Mouse (Mus musculus) lung, embryonic 16.5 days (tissue): ENCODE data around the gene Tecpr1. TPM values are rescaled to one million over a fixed set of nuclear protein-coding genes. Genes with fewer than 3 reads are reported as not detected.

Experiments used
- ATAC-seq: fragments of 200-750 bp; cut with Nextera tagmentation; 2 replicates; pipeline ENCODE4 v1.8.0; 2017; ENCODE audit warnings: low read depth, mild to moderate bottlenecking, moderate library complexity
- H3K27ac ChIP-seq: fragments of 300-500 bp; sonication (generic); 2 replicates; pipeline ENCODE4 v1.5.1; 2014; ENCODE audit warnings: mild to moderate bottlenecking, control low read depth, low read length
- H3K27me3 ChIP-seq: fragments of 300-500 bp; sonication (generic); 2 replicates; pipeline ENCODE4 v1.6.1; 2014; ENCODE audit warnings: low read depth, low read length, mixed read lengths; ENCODE audit not compliant: control insufficient read depth, insufficient read depth
- H3K36me3 ChIP-seq: fragments of 300-500 bp; sonication (generic); 2 replicates; pipeline ENCODE4 v1.6.1; 2014; ENCODE audit warnings: low read length; ENCODE audit not compliant: control insufficient read depth, insufficient read depth
- H3K4me1 ChIP-seq: fragments of 300-500 bp; sonication (generic); replicated peaks from 2 replicates; pipeline ENCODE4 v1.6.1; 2014; ENCODE audit warnings: low read length, mixed read lengths; ENCODE audit not compliant: control insufficient read depth, insufficient read depth
- H3K4me2 ChIP-seq: fragments of 300-500 bp; sonication (generic); 2 replicates; pipeline ENCODE4 v1.6.1; 2014; ENCODE audit warnings: low read depth, low read length, control low read depth
- H3K4me3 ChIP-seq: fragments of 300-500 bp; sonication (generic); 2 replicates; pipeline ENCODE4 v1.5.1; 2014; ENCODE audit warnings: mild to moderate bottlenecking, low read length, control low read depth
- H3K9ac ChIP-seq: fragments of 300-500 bp; sonication (generic); 2 replicates; pipeline ENCODE4 v1.6.1; 2014; ENCODE audit warnings: low read length, control low read depth
- H3K9me3 ChIP-seq: fragments of 300-500 bp; sonication (generic); 2 replicates; pipeline ENCODE4 v1.6.1; 2016; ENCODE audit warnings: low read length; ENCODE audit not compliant: control insufficient read depth
- WGBS: fragments of 180-500 bp; shearing (Covaris S2); extraction: QIAGEN DNeasy Blood & Tissue Kit; methylation state at CpG from one replicate; pipeline ENCODE4 v1.1.7; 2014; 5-methylcytosine and 5-hydroxymethylcytosine counted together
- polyA plus RNA-seq: library from polyadenylated mRNA; unstranded; fragments of >200 nt; fragmentation: Nextera tagmentation; extraction: Ambion mirVana; gene quantifications from 2 replicates; pipeline ENCODE4 v1.2.1, GENCODE M21; 2015

Gene Tecpr1
- 28.4 and 31.7 TPM in 2 replicates for polyA plus RNA-seq

- WGBS, result 0% methylated on average over 37 of the region's 37 CpGs
- ATAC-seq, result peak; percentile 98
- Histone ChIP-seq H3K9ac (peak within 1 kb of the TSS; percentile 84), H3K36me3 (no peaks in the 10 kb centered on the region), H3K4me3 (peak within 1 kb of the TSS; percentile 89), H3K4me1 (peaks cover 11% of the 10 kb centered on the region), H3K27me3 (no peaks in the 10 kb centered on the region), H3K27ac (peak within 1 kb of the TSS; percentile 84), H3K4me2 (peak within 1 kb of the TSS; percentile 84), H3K9me3 (no peaks in the 10 kb centered on the region)
Observed at GRCm38 (mm10) chr5:144223503-144223862, at the start of gene Tecpr1. Gene Tecpr1 (minus strand): TSS chr5:144223615.

- no peaks in the 10 kb centered on the region for H3K27me3 ChIP-seq
- no peak overlapping the region for H3K9ac ChIP-seq
- no peak overlapping the region for H3K4me3 ChIP-seq
- H3K27ac ChIP-seq, result peak overlapping the region; percentile 28; the same call in 1 of the 2 replicates
- H3K36me3 ChIP-seq, result peaks cover 2% of the 10 kb centered on the region; the same call in 1 of the 2 replicates
- no peaks in the 10 kb centered on the region for H3K9me3 ChIP-seq
- WGBS, result 16% methylated on average over 5 of the region's 5 CpGs
- peaks cover 13% of the 10 kb centered on the region for H3K4me1 ChIP-seq
- H3K4me2 ChIP-seq, result no peak overlapping the region
- 0 out of 2 replicates have a peak, but pooled peaks have one; percentile 18 for ATAC-seq
Observed at GRCm38 (mm10) chr5:144271772-144272171, 48.4 kb upstream of the Tecpr1 start.

GRCm38 (mm10) chr5:144271118-144271517 is 47.7 kb upstream of the Tecpr1 start:
- no peak overlapping the region for H3K27ac ChIP-seq
- WGBS, result 67% methylated on average over 3 of the region's 3 CpGs
- no peak overlapping the region for H3K9ac ChIP-seq

GRCm38 (mm10) chr5:144270420-144270819 is 47.0 kb upstream of the Tecpr1 start:
- Histone ChIP-seq H3K4me1 (peaks cover 13% of the 10 kb centered on the region), H3K9ac (no peak overlapping the region), H3K4me3 (no peak overlapping the region), H3K27ac (no peak overlapping the region), H3K4me2 (no peak overlapping the region), H3K9me3 (no peaks in the 10 kb centered on the region), H3K27me3 (no peaks in the 10 kb centered on the region), H3K36me3 (peaks cover 5% of the 10 kb centered on the region)
- no peak for ATAC-seq
- 86% methylated on average over 8 of the region's 8 CpGs for WGBS

More at GRCm38 (mm10) chr5:144271118-144271517, 47.7 kb upstream of the Tecpr1 start:
- ATAC-seq, result no peak
- peaks cover 13% of the 10 kb centered on the region for H3K4me1 ChIP-seq
- no peak overlapping the region for H3K4me3 ChIP-seq
- H3K9me3 ChIP-seq, result no peaks in the 10 kb centered on the region
- H3K36me3 ChIP-seq, result peaks cover 3% of the 10 kb centered on the region
- no peak overlapping the region for H3K4me2 ChIP-seq
- no peaks in the 10 kb centered on the region for H3K27me3 ChIP-seq

- no peak for ATAC-seq
- Histone ChIP-seq H3K9ac (no peak overlapping the region), H3K4me1 (peaks cover 12% of the 10 kb centered on the region), H3K27me3 (no peaks in the 10 kb centered on the region), H3K27ac (no peak overlapping the region), H3K4me3 (no peak overlapping the region), H3K4me2 (no peak overlapping the region), H3K9me3 (no peaks in the 10 kb centered on the region), H3K36me3 (peaks cover 8% of the 10 kb centered on the region)
- 84% methylated on average over 7 of the region's 7 CpGs for whole genome bisulfite sequencing
Observed at GRCm38 (mm10) chr5:144269926-144270325, 46.5 kb upstream of the Tecpr1 start.

- peak; percentile 34; the same call in 1 of the 2 replicates for ATAC-seq
- no peak overlapping the region for H3K9ac ChIP-seq
- no peaks in the 10 kb centered on the region for H3K9me3 ChIP-seq
- peak overlapping the region; percentile 47; the same call in 1 of the 2 replicates for H3K27ac ChIP-seq
- peaks cover 16% of the 10 kb centered on the region for H3K36me3 ChIP-seq
- H3K4me1 ChIP-seq, result peaks cover 12% of the 10 kb centered on the region
- WGBS, result 47% methylated on average over 8 of the region's 8 CpGs
- H3K4me3 ChIP-seq, result no peak overlapping the region
- H3K27me3 ChIP-seq, result no peaks in the 10 kb centered on the region
- H3K4me2 ChIP-seq, result no peak overlapping the region
Observed at GRCm38 (mm10) chr5:144267535-144268241, 44.3 kb upstream of the Tecpr1 start.

- H3K4me3 ChIP-seq, result no peak overlapping the region
- H3K27me3 ChIP-seq, result no peaks in the 10 kb centered on the region
- H3K4me1 ChIP-seq, result peaks cover 44% of the 10 kb centered on the region
- WGBS, result 64% methylated on average over 13 of the region's 13 CpGs
- H3K9ac ChIP-seq, result no peak overlapping the region
- H3K36me3 ChIP-seq, result peaks cover 20% of the 10 kb centered on the region
- no peak overlapping the region for H3K4me2 ChIP-seq
- ATAC-seq, result 0 out of 2 replicates have a peak, but pooled peaks have one; percentile 3
- no peaks in the 10 kb centered on the region for H3K9me3 ChIP-seq
- peak overlapping the region; percentile 28 for H3K27ac ChIP-seq
Observed at GRCm38 (mm10) chr5:144263496-144263895, 40.1 kb upstream of the Tecpr1 start.

GRCm38 (mm10) chr5:144263082-144263481 is 39.7 kb upstream of the Tecpr1 start:
- WGBS, result 46% methylated on average over 9 of the region's 9 CpGs
- H3K4me3 ChIP-seq, result no peak overlapping the region
- no peak overlapping the region for H3K4me2 ChIP-seq
- H3K27ac ChIP-seq, result peak overlapping the region; percentile 28
- no peaks in the 10 kb centered on the region for H3K9me3 ChIP-seq
- no peak overlapping the region for H3K9ac ChIP-seq
- ATAC-seq, result peak; percentile 57
- peaks cover 20% of the 10 kb centered on the region for H3K36me3 ChIP-seq
- H3K4me1 ChIP-seq, result peaks cover 49% of the 10 kb centered on the region
- H3K27me3 ChIP-seq, result no peaks in the 10 kb centered on the region

GRCm38 (mm10) chr5:144261829-144262228 is 38.4 kb upstream of the Tecpr1 start:
- peaks cover 20% of the 10 kb centered on the region for H3K36me3 ChIP-seq
- no peaks in the 10 kb centered on the region for H3K27me3 ChIP-seq
- peaks cover 53% of the 10 kb centered on the region for H3K4me1 ChIP-seq
- H3K9ac ChIP-seq, result no peak overlapping the region
- H3K4me2 ChIP-seq, result no peak overlapping the region
- no peaks in the 10 kb centered on the region for H3K9me3 ChIP-seq
- H3K27ac ChIP-seq, result peak overlapping the region; percentile 31; the same call in 1 of the 2 replicates
- no peak overlapping the region for H3K4me3 ChIP-seq
- no peak for ATAC-seq
- 75% methylated on average over 5 of the region's 5 CpGs for WGBS
